Mouse (Mus musculus) myocyte (in vitro differentiated cells): Measurements from ENCODE around the gene Pygm.

Source experiments
- CEBPB ChIP-seq: IDR thresholded peaks from 2 replicates; pipeline ENCODE4 v1.6.1; 2011; ENCODE audit warnings: mild to moderate bottlenecking, moderate library complexity; ENCODE audit not compliant: poor library complexity, insufficient read depth, severe bottlenecking
- E2F4 ChIP-seq: IDR thresholded peaks from one replicate; pipeline ENCODE4 v1.6.1; 2011; ENCODE audit warnings: mild to moderate bottlenecking, control low read depth, moderate library complexity; ENCODE audit not compliant: insufficient read depth
- MAX ChIP-seq: IDR thresholded peaks from one replicate; pipeline ENCODE4 v1.6.1; 2011; ENCODE audit warnings: low read depth, mild to moderate bottlenecking, control low read depth
- MYOD1 ChIP-seq, 3 experiments: IDR thresholded peaks; one replicate each; pipeline ENCODE4 v1.6.1; 2011; ENCODE audit warnings: control low read depth in 2 of 3, low read depth in 2 of 3, mild to moderate bottlenecking in 2 of 3, moderate library complexity in 1 of 3; ENCODE audit not compliant: insufficient read length in 2 of 3, control insufficient read depth in 1 of 3
- POLR2A ChIP-seq: IDR thresholded peaks from one replicate; pipeline ENCODE4 v1.6.1; 2011; ENCODE audit warnings: low read depth, mild to moderate bottlenecking, control low read depth, moderate library complexity; ENCODE audit not compliant: insufficient read length
- POLR2AphosphoS2 ChIP-seq: IDR thresholded peaks from one replicate; pipeline ENCODE4 v1.6.1; 2011; ENCODE audit warnings: low read depth, control low read depth; ENCODE audit not compliant: insufficient read length
- TCF3 ChIP-seq: IDR thresholded peaks from one replicate; pipeline ENCODE4 v1.6.1; 2011; ENCODE audit warnings: low read depth, control low read depth; ENCODE audit not compliant: insufficient read length
- USF1 ChIP-seq: IDR thresholded peaks from one replicate; pipeline ENCODE4 v1.6.1; 2011; ENCODE audit warnings: low read depth, mild to moderate bottlenecking, control low read depth, moderate library complexity

DNA sequence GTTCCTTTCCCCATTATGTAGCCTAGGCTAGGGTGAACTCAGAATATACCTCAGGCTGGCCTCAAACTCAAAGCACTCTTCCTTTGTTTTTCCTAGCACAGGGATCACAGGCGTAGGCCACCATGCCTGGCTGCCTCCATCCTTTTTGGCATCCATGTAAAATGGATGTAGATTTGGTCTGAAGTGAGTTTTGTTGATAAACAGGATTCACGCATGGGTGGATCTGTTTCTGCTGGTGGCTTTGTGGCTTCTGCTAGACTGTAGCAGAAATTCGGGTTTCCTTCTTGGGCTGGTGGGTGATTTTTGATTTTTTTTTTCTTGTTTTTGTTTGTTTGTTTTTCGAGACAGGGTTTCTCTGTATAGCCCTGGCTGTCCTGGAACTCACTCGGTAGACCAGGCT, 25.7 kb downstream of the Pygm start:
- TF ChIP-seq POLR2AphosphoS2 (no peak), POLR2A (no peak), MAX (no peak), CEBPB (no peak), MYOD1 (IDR thresholded peaks at IDR 0.05; ENCODE audit: control insufficient read depth in 1 of 3, insufficient read length in 2 of 3, low read depth in 2 of 3) (no peak), E2F4 (no peak), TCF3 (no peak), USF1 (no peak)
